Mouse (Mus musculus) neural tube, embryonic 12.5 days (tissue): Measurements from ENCODE around the gene Rpl9-ps6. TPM values are rescaled to one million over a fixed set of nuclear protein-coding genes. Genes with fewer than 3 reads are reported as not detected.
"Not testable (repeated sequence)": the region's sequence is repeated elsewhere in the genome, so short reads cannot be mapped to it uniquely, and the experiment has no call there.

Experiments used
- ATAC-seq: fragments of 200-750 bp; cut with Nextera tagmentation; 2 replicates; pipeline ENCODE4 v1.8.0; 2017; ENCODE audit warnings: low read depth, mild to moderate bottlenecking, moderate TSS enrichment, moderate library complexity; ENCODE audit not compliant: low FRiP score
- H3K27ac ChIP-seq: fragments of 300-500 bp; sonication (generic); 2 replicates; pipeline ENCODE4 v1.5.1; 2016
- H3K27me3 ChIP-seq: fragments of 300-500 bp; sonication (generic); replicated peaks from 2 replicates; pipeline ENCODE4 v1.6.1; 2016; ENCODE audit warnings: mild to moderate bottlenecking
- H3K36me3 ChIP-seq: fragments of 300-500 bp; sonication (generic); 2 replicates; pipeline ENCODE4 v1.6.1; 2016; ENCODE audit warnings: mild to moderate bottlenecking
- H3K4me1 ChIP-seq: fragments of 300-500 bp; sonication (generic); 2 replicates; pipeline ENCODE4 v1.6.1; 2016
- H3K4me2 ChIP-seq: fragments of 300-500 bp; sonication (generic); replicated peaks from 2 replicates; pipeline ENCODE4 v1.6.1; 2016; ENCODE audit warnings: mild to moderate bottlenecking
- H3K4me3 ChIP-seq: fragments of 300-500 bp; sonication (generic); 2 replicates; pipeline ENCODE4 v1.5.1; 2016
- H3K9ac ChIP-seq: fragments of 300-500 bp; sonication (generic); 2 replicates; pipeline ENCODE4 v1.6.1; 2016; ENCODE audit warnings: mild to moderate bottlenecking
- H3K9me3 ChIP-seq: fragments of 300-500 bp; sonication (generic); 2 replicates; pipeline ENCODE4 v1.6.1; 2016; ENCODE audit warnings: mild to moderate bottlenecking
- WGBS: fragments of 180-500 bp; shearing (Covaris S2); methylation state at CpG from one replicate; pipeline ENCODE4 v1.1.7; 2016; 5-methylcytosine and 5-hydroxymethylcytosine counted together
- polyA plus RNA-seq: library from polyadenylated mRNA; unstranded; fragments of >200 nt; fragmentation: Nextera tagmentation; extraction: Ambion mirVana; gene quantifications from 2 replicates; pipeline ENCODE4 v1.2.1, GENCODE M21; 2016

The Rpl9-ps6 gene
- polyA plus RNA-seq, 1 experiment from 2014 or later = 61.8 TPM

DNA sequence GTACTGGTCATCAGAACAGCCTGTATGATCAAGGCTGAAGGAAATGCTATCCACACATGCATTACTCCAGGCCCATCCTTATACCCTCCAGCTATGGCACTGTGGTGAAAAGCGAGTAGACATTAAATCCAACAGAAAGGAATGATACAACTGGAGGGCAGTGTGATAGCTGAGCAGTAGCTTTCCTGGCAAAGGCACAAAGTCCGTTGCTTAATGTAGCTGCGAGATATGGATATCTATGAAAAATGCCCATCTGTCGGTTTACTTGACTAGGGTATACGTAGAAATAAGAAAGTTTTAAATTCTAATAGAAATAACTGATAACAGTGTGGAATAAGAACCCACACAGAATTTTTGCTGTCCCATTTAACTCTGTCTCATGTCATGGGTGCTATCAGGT, 13.9 kb upstream of the Rpl9-ps6 start:
- 86% methylated on average over 5 of the region's 5 CpGs for WGBS
- Histone ChIP-seq H3K9me3 (no peaks in the 10 kb centered on the region), H3K4me2 (no peak overlapping the region), H3K4me1 (no peaks in the 10 kb centered on the region), H3K9ac (no peak overlapping the region), H3K36me3 (no peaks in the 10 kb centered on the region), H3K27ac (no peak overlapping the region), H3K4me3 (no peak overlapping the region), H3K27me3 (no peaks in the 10 kb centered on the region)
- ATAC-seq = no peak

DNA sequence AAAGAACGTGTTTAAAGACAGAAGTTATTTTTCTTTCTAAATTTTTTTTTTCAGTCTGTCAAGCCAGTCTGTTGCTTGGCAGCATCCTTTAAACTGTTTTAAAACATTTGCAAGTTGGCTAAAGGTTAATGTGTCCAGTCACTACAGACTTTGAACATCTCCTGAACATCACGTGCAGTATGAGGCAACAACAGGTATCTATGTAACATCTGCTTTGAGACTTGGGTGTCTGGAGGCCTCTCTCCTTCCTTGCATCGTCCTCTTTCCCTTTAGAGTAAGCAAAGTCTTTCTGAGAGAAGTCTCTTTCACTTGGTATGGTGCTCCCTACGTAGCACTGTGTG, 10.3 kb upstream of the Rpl9-ps6 start:
- 83% methylated on average over 4 of the region's 4 CpGs for WGBS
- no peaks in the 10 kb centered on the region for H3K4me1 ChIP-seq
- ATAC-seq = no peak
- H3K27me3 ChIP-seq = no peaks in the 10 kb centered on the region
- H3K4me3 ChIP-seq = no peak overlapping the region
- H3K9me3 ChIP-seq = no peaks in the 10 kb centered on the region
- no peak overlapping the region for H3K9ac ChIP-seq
- H3K36me3 ChIP-seq = no peaks in the 10 kb centered on the region
- H3K27ac ChIP-seq = no peak overlapping the region
- H3K4me2 ChIP-seq = no peak overlapping the region

DNA sequence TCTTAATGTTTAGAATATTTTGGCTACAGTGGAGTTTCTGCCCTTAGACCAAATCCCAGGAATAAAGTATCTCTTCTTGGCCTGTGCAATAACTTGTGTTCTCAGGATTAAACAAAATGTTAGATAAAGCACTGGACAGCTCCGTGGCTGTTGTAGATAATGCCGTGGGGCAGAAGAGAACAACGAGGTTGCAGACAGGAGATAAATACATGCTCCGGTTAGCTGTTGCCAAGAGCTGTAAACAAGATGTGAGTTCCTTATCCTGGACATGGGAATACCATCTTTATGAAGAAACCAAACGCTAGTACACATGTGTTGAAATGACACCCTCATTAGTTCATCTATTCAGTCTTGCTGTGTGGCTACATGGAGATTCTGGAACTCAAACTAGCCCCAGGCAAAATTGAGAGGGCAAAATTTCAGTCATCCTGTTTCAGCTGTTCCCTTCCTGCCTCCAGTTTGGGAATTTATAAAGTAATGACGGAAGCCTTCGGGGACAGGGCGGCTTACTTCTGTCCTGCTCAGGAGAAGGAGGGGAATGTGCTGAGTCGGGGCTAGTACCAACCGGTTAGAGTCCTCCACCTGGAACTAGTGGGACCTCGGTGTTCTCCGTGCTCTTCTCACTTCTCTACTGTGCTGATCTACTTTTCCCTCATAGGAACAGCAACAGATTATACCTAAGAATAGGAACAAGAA, 9.8 kb upstream of the Rpl9-ps6 start:
- 87% methylated on average over 12 of the region's 12 CpGs for WGBS
- Histone ChIP-seq H3K36me3 (no peaks in the 10 kb centered on the region), H3K9me3 (no peaks in the 10 kb centered on the region), H3K4me2 (no peak overlapping the region), H3K9ac (no peak overlapping the region), H3K4me3 (no peak overlapping the region), H3K27ac (no peak overlapping the region), H3K27me3 (no peaks in the 10 kb centered on the region), H3K4me1 (no peaks in the 10 kb centered on the region)
- ATAC-seq = no peak

DNA sequence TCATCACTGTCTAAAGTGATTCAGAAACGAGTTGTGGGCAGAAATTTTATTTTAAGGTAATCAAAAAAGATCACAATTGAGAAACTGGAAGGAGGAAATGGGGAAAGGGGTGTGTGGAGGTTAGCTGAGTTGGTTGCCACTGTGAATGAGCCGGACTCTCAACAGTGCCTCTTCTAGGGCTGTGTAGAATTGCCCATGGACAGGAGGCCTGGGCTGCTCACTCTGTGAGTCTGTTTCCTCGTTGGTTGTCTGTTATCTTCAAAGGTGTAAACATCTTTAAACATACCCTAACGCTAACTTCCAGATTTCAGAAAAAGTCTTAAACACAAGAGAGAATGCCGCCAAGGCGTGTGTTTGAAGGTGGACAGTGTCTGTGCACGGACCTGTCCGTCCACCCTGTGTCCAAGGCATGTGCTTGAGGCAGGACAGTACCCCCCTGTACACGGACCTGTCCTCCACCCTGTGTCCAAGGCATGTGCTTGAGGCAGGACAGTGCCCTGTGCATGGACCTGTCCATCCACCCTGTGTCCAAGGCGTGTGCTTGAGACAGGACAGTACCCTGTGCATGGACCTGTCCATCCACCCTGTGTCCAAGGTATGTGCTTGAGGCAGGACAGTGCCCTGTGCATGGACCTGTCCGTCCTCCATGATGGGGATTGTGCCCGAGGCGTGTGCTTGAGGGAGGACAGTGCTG, 4.3 kb upstream of the Rpl9-ps6 start:
- Histone ChIP-seq H3K4me2 (no peak overlapping the region), H3K36me3 (no peaks in the 10 kb centered on the region), H3K4me1 (no peaks in the 10 kb centered on the region), H3K27ac (no peak overlapping the region), H3K4me3 (no peak overlapping the region), H3K9ac (no peak overlapping the region), H3K27me3 (no peaks in the 10 kb centered on the region), H3K9me3 (no peaks in the 10 kb centered on the region)
- ATAC-seq = no peak
- 91% methylated on average over 13 of the region's 13 CpGs for WGBS

DNA sequence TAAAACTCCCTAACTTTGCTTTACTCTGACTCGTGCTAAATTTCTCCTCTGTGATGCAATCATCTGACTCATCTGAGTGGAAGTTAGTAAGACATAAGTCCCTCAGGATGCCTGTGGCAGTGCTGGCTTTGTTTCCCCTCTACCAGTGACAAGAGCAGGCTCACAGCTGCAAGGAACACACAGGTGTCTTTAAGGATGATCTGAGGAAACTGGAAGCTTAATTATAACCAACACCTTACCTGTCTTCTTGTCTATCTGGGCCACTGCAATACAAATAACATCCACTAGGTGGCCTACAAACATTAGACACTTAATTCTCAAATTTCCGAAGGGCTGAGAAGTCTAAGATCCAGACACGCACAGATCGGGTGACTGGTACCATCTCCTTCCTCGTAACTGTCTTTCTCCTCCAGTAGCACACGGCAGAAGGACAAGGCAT, 3.7 kb upstream of the Rpl9-ps6 start:
- Histone ChIP-seq H3K4me2 (no peak overlapping the region), H3K27me3 (no peaks in the 10 kb centered on the region), H3K27ac (no peak overlapping the region), H3K4me1 (no peaks in the 10 kb centered on the region), H3K4me3 (no peak overlapping the region), H3K9ac (no peak overlapping the region), H3K9me3 (no peaks in the 10 kb centered on the region), H3K36me3 (no peaks in the 10 kb centered on the region)
- WGBS = 55% methylated on average over 6 of the region's 6 CpGs
- no peak for ATAC-seq

DNA sequence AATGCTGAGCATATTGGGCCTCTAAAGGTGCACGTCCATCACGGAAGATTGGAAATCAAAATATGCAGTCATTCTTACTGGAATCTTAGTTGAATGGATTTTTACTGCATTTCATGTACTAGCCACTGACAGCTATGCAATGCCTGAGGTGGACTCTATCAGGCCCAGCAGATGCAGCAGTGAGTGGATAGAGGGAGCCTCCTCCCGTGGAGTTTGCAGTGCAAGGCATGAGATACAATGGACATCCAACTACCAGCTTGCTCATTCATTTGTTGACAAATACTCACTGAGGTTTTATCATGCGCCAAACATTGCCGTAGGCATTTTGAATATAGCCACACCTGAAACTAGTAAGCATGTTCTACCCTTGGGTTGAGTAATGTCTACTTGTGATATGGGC, 947 bp upstream of the Rpl9-ps6 start:
- Histone ChIP-seq H3K4me2 (no peak overlapping the region), H3K9me3 (no peaks in the 10 kb centered on the region), H3K9ac (no peak overlapping the region), H3K36me3 (no peaks in the 10 kb centered on the region), H3K4me1 (no peaks in the 10 kb centered on the region), H3K27me3 (no peaks in the 10 kb centered on the region), H3K4me3 (no peak overlapping the region), H3K27ac (no peak overlapping the region)
- 89% methylated on average over 5 of the region's 5 CpGs for WGBS
- ATAC-seq = no peak

DNA sequence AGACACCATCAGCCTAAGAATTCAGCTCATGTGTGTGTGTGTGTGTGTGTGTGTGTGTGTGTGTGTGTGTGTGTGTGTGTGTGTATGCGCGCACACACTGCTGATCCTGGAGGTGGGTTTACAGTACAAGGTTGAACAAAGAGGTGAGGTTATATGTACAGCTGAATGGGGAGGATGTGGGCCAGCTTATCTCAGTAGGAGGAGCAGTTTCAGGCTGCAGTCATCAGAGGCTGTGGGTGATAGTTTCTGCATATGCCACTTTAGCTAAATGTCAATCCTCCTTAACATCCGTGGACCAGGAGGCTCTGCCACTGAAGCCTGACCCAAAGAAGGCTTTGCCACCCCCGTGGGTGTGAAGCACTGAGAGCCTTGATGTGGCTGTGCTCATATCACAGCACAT, 1.1 kb downstream of the Rpl9-ps6 start:
- Histone ChIP-seq H3K36me3 (no peaks in the 10 kb centered on the region), H3K4me1 (no peaks in the 10 kb centered on the region), H3K4me2 (no peak overlapping the region), H3K9me3 (no peaks in the 10 kb centered on the region), H3K4me3 (no peak overlapping the region), H3K9ac (no peak overlapping the region), H3K27ac (no peak overlapping the region), H3K27me3 (no peaks in the 10 kb centered on the region)
- 87% methylated on average over 4 of the region's 4 CpGs for WGBS
- no peak for ATAC-seq

DNA sequence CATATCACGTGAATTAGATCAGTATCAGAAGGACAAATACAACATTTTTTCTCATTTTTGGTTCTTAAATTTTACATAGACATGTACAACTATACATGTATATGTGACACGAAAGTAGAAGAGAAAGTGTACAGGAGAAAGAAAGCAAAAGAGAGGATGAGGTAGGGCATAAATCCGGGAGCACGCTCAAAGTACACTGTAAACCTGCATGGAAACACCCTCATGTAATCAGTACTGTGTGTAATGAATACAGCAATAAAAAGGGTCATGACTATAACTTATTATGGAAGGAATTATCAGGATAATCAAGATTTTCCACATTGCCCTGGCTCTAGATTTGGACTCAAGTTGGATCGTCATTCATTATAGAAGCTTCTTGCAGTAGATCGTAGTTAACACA, 3.3 kb downstream of the Rpl9-ps6 start:
- no peaks in the 10 kb centered on the region for H3K4me1 ChIP-seq
- no peak for ATAC-seq
- no peak overlapping the region for H3K4me3 ChIP-seq
- H3K27me3 ChIP-seq = no peaks in the 10 kb centered on the region
- no peak overlapping the region for H3K9ac ChIP-seq
- no peak overlapping the region for H3K4me2 ChIP-seq
- H3K9me3 ChIP-seq = peaks cover 5% of the 10 kb centered on the region; the same call in 1 of the 2 replicates
- H3K36me3 ChIP-seq = no peaks in the 10 kb centered on the region
- no peak overlapping the region for H3K27ac ChIP-seq
- WGBS = 90% methylated on average over 6 of the region's 6 CpGs

DNA sequence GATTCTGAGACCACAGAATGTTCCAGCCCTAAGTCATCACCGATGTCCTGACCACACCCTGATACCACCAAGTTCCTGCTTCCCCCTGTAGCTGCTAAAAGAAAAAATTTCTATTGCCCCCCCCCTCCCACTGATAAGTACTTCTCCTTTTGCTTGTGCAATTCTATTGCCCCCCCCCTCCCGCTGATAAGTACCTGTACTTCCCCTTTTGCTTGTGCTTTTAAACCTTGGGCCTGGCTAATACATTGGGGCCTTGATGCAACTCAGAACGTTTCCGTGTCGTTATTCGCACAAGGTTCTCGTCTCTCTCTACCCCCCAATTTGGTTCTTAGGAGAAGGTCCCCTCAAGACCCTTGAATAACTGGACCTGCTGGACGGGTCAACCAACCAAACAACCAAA, 8.7 kb downstream of the Rpl9-ps6 start:
- not testable (repeated sequence) for H3K4me1 ChIP-seq, H3K4me3 ChIP-seq, H3K36me3 ChIP-seq, H3K4me2 ChIP-seq, H3K27me3 ChIP-seq, H3K27ac ChIP-seq, ATAC-seq, H3K9ac ChIP-seq, H3K9me3 ChIP-seq
- WGBS = 86% methylated on average over 8 of the region's 8 CpGs

DNA sequence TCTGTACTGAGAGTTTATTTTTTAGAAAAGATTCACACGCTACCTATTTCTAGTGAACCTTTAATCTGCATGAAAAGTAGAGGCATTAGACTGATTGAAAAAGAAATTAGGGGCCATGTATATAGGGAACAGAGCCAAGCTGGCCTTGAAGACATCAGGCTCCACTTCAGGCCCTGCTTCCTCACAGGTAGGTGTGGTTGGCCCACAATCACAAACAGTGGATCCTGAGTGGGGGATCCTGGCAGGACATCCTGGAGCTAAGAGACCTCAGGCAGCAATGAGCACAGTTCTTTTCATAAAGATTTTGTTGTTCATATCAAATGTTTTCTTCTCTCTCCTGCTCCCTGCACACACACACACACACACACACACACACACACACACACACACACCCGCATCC, 9.6 kb downstream of the Rpl9-ps6 start:
- no peaks in the 10 kb centered on the region for H3K27me3 ChIP-seq
- ATAC-seq = no peak
- no peak overlapping the region for H3K4me2 ChIP-seq
- WGBS = 84% methylated on average over 2 of the region's 2 CpGs
- no peaks in the 10 kb centered on the region for H3K36me3 ChIP-seq
- H3K9me3 ChIP-seq = peaks cover 5% of the 10 kb centered on the region; the same call in 1 of the 2 replicates
- no peak overlapping the region for H3K27ac ChIP-seq
- H3K4me1 ChIP-seq = no peaks in the 10 kb centered on the region
- no peak overlapping the region for H3K4me3 ChIP-seq
- no peak overlapping the region for H3K9ac ChIP-seq

DNA sequence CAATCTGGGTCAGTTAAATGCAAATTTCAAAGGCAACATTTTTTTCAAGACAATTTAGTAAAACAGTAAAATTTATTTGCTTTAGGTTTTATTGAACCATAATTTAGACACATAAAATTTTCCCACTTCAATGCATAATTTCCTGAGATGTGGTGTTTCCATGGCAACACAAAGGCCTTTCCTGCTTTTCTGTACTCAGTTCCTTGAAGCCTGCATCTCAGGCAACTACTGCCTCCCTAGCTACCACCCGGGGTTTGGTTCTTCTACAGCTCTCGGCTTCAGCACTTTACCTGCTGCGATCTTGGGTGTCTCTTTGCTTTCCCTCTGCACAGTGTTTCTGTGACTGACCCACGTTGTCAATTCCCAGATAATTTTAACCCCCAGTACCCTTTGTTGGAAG, 14.1 kb downstream of the Rpl9-ps6 start:
- Histone ChIP-seq H3K9me3 (no peaks in the 10 kb centered on the region), H3K36me3 (no peaks in the 10 kb centered on the region), H3K9ac (no peak overlapping the region), H3K27ac (no peak overlapping the region), H3K4me1 (no peaks in the 10 kb centered on the region), H3K4me3 (no peak overlapping the region), H3K27me3 (no peaks in the 10 kb centered on the region), H3K4me2 (no peak overlapping the region)
- WGBS = 75% methylated on average over 4 of the region's 4 CpGs
- no peak for ATAC-seq

DNA sequence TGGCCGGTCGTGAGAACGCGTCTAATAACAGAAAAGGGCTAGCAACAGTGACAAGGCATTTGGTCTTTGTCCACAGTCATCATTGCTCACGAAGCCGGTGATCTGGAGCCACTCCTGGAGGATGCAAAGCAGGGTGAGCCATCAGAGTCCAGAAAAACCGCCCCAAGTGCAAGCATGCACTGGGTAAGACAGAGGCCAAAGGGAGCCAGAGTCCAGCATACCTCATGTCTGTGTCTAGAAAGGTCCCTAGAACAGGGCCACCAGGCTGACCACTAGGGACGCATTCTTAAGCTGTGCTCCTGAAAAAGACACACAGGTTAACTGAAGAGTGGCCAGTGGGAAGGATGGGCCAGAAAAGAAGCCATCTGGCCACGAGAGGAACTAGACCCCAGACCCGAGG, 17.4 kb downstream of the Rpl9-ps6 start:
- Histone ChIP-seq H3K27me3 (no peaks in the 10 kb centered on the region), H3K27ac (no peak overlapping the region), H3K36me3 (no peaks in the 10 kb centered on the region), H3K9me3 (no peaks in the 10 kb centered on the region), H3K4me2 (no peak overlapping the region), H3K9ac (no peak overlapping the region), H3K4me3 (no peak overlapping the region), H3K4me1 (no peaks in the 10 kb centered on the region)
- WGBS = 93% methylated on average over 10 of the region's 10 CpGs
- ATAC-seq = no peak

DNA sequence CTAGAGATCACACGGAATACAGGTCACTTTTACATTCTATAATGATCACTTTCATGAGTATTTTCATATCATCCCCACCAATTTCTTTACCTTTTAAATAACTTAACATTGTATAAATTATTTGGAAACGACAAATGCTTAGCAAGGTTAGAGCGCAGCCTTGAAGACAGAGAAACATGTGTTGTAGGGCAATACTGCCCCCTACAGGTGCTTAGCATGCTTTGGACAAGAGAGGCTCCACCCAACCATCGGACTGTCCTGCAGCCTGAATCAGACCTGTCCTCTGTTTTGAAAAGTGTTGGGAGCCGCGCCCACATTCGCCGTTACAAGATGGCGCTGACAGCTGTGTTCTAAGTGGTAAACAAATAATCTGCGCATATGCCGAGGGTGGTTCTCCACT, 24.8 kb downstream of the Rpl9-ps6 start:
- Histone ChIP-seq H3K4me2 (no peak overlapping the region), H3K4me3 (no peak overlapping the region), H3K4me1 (no peaks in the 10 kb centered on the region), H3K27me3 (no peaks in the 10 kb centered on the region), H3K9ac (no peak overlapping the region), H3K36me3 (no peaks in the 10 kb centered on the region), H3K9me3 (no peaks in the 10 kb centered on the region), H3K27ac (no peak overlapping the region)
- WGBS = 97% methylated on average over 11 of the region's 11 CpGs
- no peak for ATAC-seq
